Mouse (Mus musculus) liver, embryonic 14.5 days (tissue): ENCODE measurements around the gene Znhit3. TPM values are rescaled to one million over a fixed set of nuclear protein-coding genes. Genes with fewer than 3 reads are reported as not detected.

Source experiments
- ATAC-seq: fragments of 200-750 bp; cut with Nextera tagmentation; 2 replicates; pipeline ENCODE4 v1.8.0; 2017; ENCODE audit warnings: moderate number of reproducible peaks, mild to moderate bottlenecking, moderate library complexity; ENCODE audit not compliant: insufficient read depth
- DNase-seq, 3 experiments: peaks; one replicate each; pipeline ENCODE4 v3.0.0-alpha.2; 2012 to 2013; ENCODE audit warnings: low read depth in 3 of 3, low spot score in 3 of 3
- H3K27ac ChIP-seq: fragments of 300-500 bp; sonication (generic); 2 replicates; pipeline ENCODE4 v1.5.1; 2014; ENCODE audit warnings: moderate library complexity, mild to moderate bottlenecking, control low read depth, inconsistent platforms
- H3K27me3 ChIP-seq: fragments of 300-500 bp; sonication (generic); 2 replicates; pipeline ENCODE4 v1.6.1; 2014; ENCODE audit warnings: mild to moderate bottlenecking, low read length, moderate library complexity; ENCODE audit not compliant: control insufficient read depth, insufficient read depth
- H3K36me3 ChIP-seq: fragments of 300-500 bp; sonication (generic); replicated peaks from 2 replicates; pipeline ENCODE4 v1.6.1; 2014; ENCODE audit warnings: low read depth; ENCODE audit not compliant: control insufficient read depth, insufficient read depth
- H3K4me1 ChIP-seq, 2 experiments: fragments of 200-500 bp in 1 of 2; fragments of 300-500 bp in 1 of 2; sonication (generic) in 1 of 2; replicated peaks; 2 replicates each; pipeline ENCODE4 v1.6.1; 2012 to 2014; ENCODE audit warnings: antibody characterized with exemption in 1 of 2, inconsistent platforms in 1 of 2, low read length in 1 of 2; ENCODE audit not compliant: control insufficient read depth in 2 of 2, insufficient read depth in 2 of 2
- H3K4me2 ChIP-seq: fragments of 300-500 bp; sonication (generic); 2 replicates; pipeline ENCODE4 v1.6.1; 2014; ENCODE audit warnings: low read depth, mild to moderate bottlenecking, control low read depth, moderate library complexity
- H3K4me3 ChIP-seq, 2 experiments: fragments of 200-500 bp in 1 of 2; fragments of 300-500 bp in 1 of 2; sonication (generic) in 1 of 2; 2 replicates each; pipeline ENCODE4 v1.5.1; 2012 to 2014; ENCODE audit warnings: low read depth in 2 of 2, low read length in 2 of 2, mild to moderate bottlenecking in 2 of 2, control low read depth in 1 of 2, inconsistent platforms in 1 of 2, moderate library complexity in 1 of 2; ENCODE audit not compliant: insufficient read depth in 1 of 2
- H3K9ac ChIP-seq: fragments of 300-500 bp; sonication (generic); replicated peaks from 2 replicates; pipeline ENCODE4 v1.6.1; 2014; ENCODE audit warnings: mild to moderate bottlenecking, control low read depth, moderate library complexity
- H3K9me3 ChIP-seq: fragments of 300-500 bp; sonication (generic); 2 replicates; pipeline ENCODE4 v1.6.1; 2016; ENCODE audit warnings: low read length, mixed read lengths; ENCODE audit not compliant: control insufficient read depth
- CTCF ChIP-seq: IDR thresholded peaks from 2 replicates; pipeline ENCODE4 v1.5.1; 2016; ENCODE audit warnings: antibody characterized with exemption, low read depth, control low read depth
- EP300 ChIP-seq: IDR thresholded peaks from 2 replicates; pipeline ENCODE4 v1.6.1; 2016; ENCODE audit warnings: antibody characterized with exemption, low read depth
- WGBS: fragments of 180-500 bp; shearing (Covaris S2); extraction: QIAGEN DNeasy Blood & Tissue Kit; methylation state at CpG from one replicate; pipeline ENCODE4 v1.1.7; 2014; ENCODE audit not compliant: insufficient replicate concordance; 5-methylcytosine and 5-hydroxymethylcytosine counted together
- polyA plus RNA-seq, 2 experiments: library from polyadenylated mRNA; depleted of rRNA in 1 of 2; stranded (reverse) in 1 of 2; unstranded in 1 of 2; fragments of >200 nt; fragmentation: Nextera tagmentation in 1 of 2; extraction: Ambion mirVana in 1 of 2; gene quantifications; 2 replicates each; pipeline versions ENCODE4 v1.2.1 to v1.2.3; 2012 to 2014

The Znhit3 gene
- polyA plus RNA-seq, 2 experiments, result 19.0 to 47.9 TPM

GRCm38 (mm10) chr11:84907081-84907480 is 9.1 kb downstream of the Znhit3 start:
- H3K9ac ChIP-seq, result no peak overlapping the region
- ATAC-seq (no peak), DNase-seq (no peak)
- H3K27me3 ChIP-seq, result no peaks in the 10 kb centered on the region
- H3K4me2 ChIP-seq, result no peak overlapping the region
- no peaks in the 10 kb centered on the region for H3K4me1 ChIP-seq
- no peak overlapping the region for H3K27ac ChIP-seq
- peaks cover 45% of the 10 kb centered on the region for H3K36me3 ChIP-seq
- H3K4me3 ChIP-seq, result no peak overlapping the region
- H3K9me3 ChIP-seq, result no peaks in the 10 kb centered on the region
- TF ChIP-seq EP300 (no peak), CTCF (no peak)
- 65% methylated on average over 3 of the region's 3 CpGs for WGBS

GRCm38 (mm10) chr11:84904597-84905144 is 11.5 kb downstream of the Znhit3 start:
- Histone ChIP-seq H3K9me3 (no peaks in the 10 kb centered on the region), H3K9ac (no peak overlapping the region), H3K4me1 (no peaks in the 10 kb centered on the region), H3K36me3 (peaks cover 33% of the 10 kb centered on the region), H3K4me3 (no peak overlapping the region), H3K27ac (no peak overlapping the region), H3K27me3 (no peaks in the 10 kb centered on the region), H3K4me2 (no peak overlapping the region)
- TF ChIP-seq CTCF (no peak), EP300 (no peak)
- 77% methylated on average over 9 of the region's 9 CpGs for WGBS
- ATAC-seq (no peak), DNase-seq (no peak)

- WGBS, result 86% methylated on average over 15 of the region's 15 CpGs
- ATAC-seq (no peak), DNase-seq (no peak)
- Histone ChIP-seq H3K4me1 (no peaks in the 10 kb centered on the region), H3K27ac (no peak overlapping the region), H3K9ac (no peak overlapping the region), H3K27me3 (no peaks in the 10 kb centered on the region), H3K4me3 (no peak overlapping the region), H3K9me3 (no peaks in the 10 kb centered on the region), H3K4me2 (no peak overlapping the region), H3K36me3 (peaks cover 11% of the 10 kb centered on the region)
- TF ChIP-seq EP300, result no peak
- no peak for TF ChIP-seq CTCF
Observed at GRCm38 (mm10) chr11:84893113-84893512, 23.1 kb downstream of the Znhit3 start.

- Histone ChIP-seq H3K4me1 (no peaks in the 10 kb centered on the region), H3K27me3 (no peaks in the 10 kb centered on the region), H3K4me3 (no peak overlapping the region), H3K9ac (no peak overlapping the region), H3K36me3 (peaks cover 11% of the 10 kb centered on the region), H3K4me2 (no peak overlapping the region), H3K27ac (no peak overlapping the region), H3K9me3 (no peaks in the 10 kb centered on the region)
- ATAC-seq, result no peak
- no peak for DNase-seq
- TF ChIP-seq EP300 (no peak), CTCF (no peak)
- 80% methylated on average over 7 of the region's 7 CpGs for WGBS
Observed at GRCm38 (mm10) chr11:84891705-84892104, 24.5 kb downstream of the Znhit3 start.

GRCm38 (mm10) chr11:84889492-84889891 is 26.7 kb downstream of the Znhit3 start:
- no peak for TF ChIP-seq CTCF
- TF ChIP-seq EP300, result no peak
- no peak overlapping the region for H3K9ac ChIP-seq
- no peaks in the 10 kb centered on the region for H3K9me3 ChIP-seq
- no peak overlapping the region for H3K4me3 ChIP-seq
- DNase-seq (no peak), ATAC-seq (no peak)
- peaks cover 16% of the 10 kb centered on the region for H3K36me3 ChIP-seq
- H3K4me1 ChIP-seq, result no peaks in the 10 kb centered on the region
- H3K4me2 ChIP-seq, result no peak overlapping the region
- 90% methylated on average over 2 of the region's 2 CpGs for WGBS
- H3K27me3 ChIP-seq, result no peaks in the 10 kb centered on the region
- no peak overlapping the region for H3K27ac ChIP-seq
